Mouse (Mus musculus): Measurements from ENCODE around the gene B230219D22Rik. TPM values are rescaled to one million over a fixed set of nuclear protein-coding genes. Genes with fewer than 3 reads are reported as not detected.

The B230219D22Rik gene
- polyA plus RNA-seq, 1 experiment, result 15.8 TPM

DNA sequence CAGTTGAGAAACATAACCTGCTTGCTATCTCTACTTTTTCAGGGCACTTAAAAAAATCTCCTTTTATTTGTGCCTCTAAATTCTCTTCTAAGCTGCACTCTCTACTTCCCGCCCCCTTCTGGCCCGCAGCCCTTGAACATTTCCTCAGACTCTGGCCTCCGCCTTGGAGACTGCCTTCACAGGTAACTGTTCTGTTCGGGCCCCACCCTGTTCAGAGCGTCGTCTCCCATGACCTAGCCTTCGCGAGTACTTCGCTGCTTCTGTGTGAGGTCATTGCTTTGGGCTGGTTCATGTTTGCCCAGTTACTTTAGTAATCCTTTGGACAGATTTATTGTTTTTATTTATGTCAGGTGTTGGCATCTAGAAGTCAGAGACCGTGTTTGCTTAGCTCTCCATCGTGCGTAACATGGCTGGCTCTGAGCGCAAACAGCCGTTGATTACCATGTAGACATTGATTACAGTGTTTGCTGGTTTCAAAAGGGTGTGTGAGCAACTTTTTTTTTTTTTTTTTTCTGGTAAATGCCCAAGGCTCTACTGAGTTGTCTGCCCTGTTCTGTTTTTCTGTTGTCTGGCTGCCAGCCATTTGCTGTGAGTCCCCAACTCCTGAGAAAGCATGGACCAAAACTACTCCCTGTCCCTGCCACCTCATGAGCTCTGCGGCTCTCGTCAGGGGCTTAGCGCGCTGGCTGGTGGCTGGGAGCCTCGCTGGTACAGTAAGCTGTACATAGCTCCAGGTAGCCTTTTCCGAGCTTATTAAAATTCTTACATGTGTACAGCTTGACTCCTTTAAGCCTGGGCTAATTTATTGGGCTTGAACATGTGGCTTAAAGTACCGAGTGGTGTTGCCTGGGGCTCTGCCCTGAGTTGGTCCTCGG, 40.9 kb downstream of the B230219D22Rik start:
- H3K4me3 ChIP-seq (ENCODE audit: insufficient read depth, poor library complexity, severe bottlenecking), result no peak overlapping the region
- H3K79me2 ChIP-seq (ENCODE audit: control insufficient read depth, insufficient read depth), result no peaks in the 10 kb centered on the region
- no peaks in the 10 kb centered on the region for H3K79me3 ChIP-seq (ENCODE audit: low read depth)
- H3K36me3 ChIP-seq (ENCODE audit: control insufficient read depth, insufficient read depth), result no peaks in the 10 kb centered on the region
- no peak overlapping the region for H3ac ChIP-seq (ENCODE audit: control insufficient read depth, insufficient read length, low read depth)
- H3K27me3 ChIP-seq (ENCODE audit: control insufficient read depth, insufficient read depth, insufficient read length), result no peaks in the 10 kb centered on the region
- no peak for TF ChIP-seq MYOG (IDR thresholded peaks at IDR 0.05; ENCODE audit: control insufficient read depth, extremely low read depth, insufficient read length)
- no peak for TF ChIP-seq CTCF (IDR thresholded peaks at IDR 0.05; ENCODE audit: control insufficient read depth, insufficient read depth, insufficient read length)
- no peak for TF ChIP-seq MAX (IDR thresholded peaks at IDR 0.05)
- no peak for TF ChIP-seq USF1 (IDR thresholded peaks at IDR 0.05; ENCODE audit: low read depth)
- TF ChIP-seq CEBPB (IDR thresholded peaks at IDR 0.05; ENCODE audit: low read depth), result no peak
- TF ChIP-seq MYOD1 (IDR thresholded peaks at IDR 0.05; ENCODE audit: control insufficient read depth, insufficient read length, low read depth), result no peak
- no peak for TF ChIP-seq FOSL1 (IDR thresholded peaks at IDR 0.05; ENCODE audit: insufficient read depth, low read length, poor library complexity, severe bottlenecking)

DNA sequence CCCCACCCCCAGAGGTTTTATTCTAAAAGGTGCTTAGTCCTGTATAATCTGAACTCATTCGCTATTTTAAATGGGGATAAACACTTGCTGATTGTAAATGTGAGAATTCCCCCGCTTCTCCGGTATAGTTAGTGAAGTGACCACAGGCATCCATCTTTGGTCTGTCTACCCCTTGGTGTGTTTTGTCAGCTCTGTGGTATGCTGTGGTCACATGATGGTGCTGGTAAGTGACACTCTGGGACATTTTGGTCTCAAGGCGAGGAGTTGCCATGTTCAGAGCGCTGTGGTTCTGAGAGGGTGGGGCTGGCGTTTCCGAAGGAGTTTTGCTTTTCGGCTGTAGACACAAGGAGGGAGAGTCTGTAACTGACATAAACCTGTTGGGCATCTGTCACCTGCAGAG, 45.0 kb downstream of the B230219D22Rik start:
- Histone ChIP-seq H3K4me3 (ENCODE audit: insufficient read depth, poor library complexity, severe bottlenecking) (no peak overlapping the region), H3K79me3 (ENCODE audit: low read depth) (no peaks in the 10 kb centered on the region), H3K27me3 (ENCODE audit: control insufficient read depth, insufficient read depth, insufficient read length) (no peaks in the 10 kb centered on the region), H3K36me3 (ENCODE audit: control insufficient read depth, insufficient read depth) (no peaks in the 10 kb centered on the region), H3K79me2 (ENCODE audit: control insufficient read depth, insufficient read depth) (no peaks in the 10 kb centered on the region), H3ac (ENCODE audit: control insufficient read depth, insufficient read length, low read depth) (no peak overlapping the region)
- TF ChIP-seq CEBPB (IDR thresholded peaks at IDR 0.05; ENCODE audit: low read depth), result no peak
- peak; percentile 71 for TF ChIP-seq USF1 (IDR thresholded peaks at IDR 0.05; ENCODE audit: low read depth)

DNA sequence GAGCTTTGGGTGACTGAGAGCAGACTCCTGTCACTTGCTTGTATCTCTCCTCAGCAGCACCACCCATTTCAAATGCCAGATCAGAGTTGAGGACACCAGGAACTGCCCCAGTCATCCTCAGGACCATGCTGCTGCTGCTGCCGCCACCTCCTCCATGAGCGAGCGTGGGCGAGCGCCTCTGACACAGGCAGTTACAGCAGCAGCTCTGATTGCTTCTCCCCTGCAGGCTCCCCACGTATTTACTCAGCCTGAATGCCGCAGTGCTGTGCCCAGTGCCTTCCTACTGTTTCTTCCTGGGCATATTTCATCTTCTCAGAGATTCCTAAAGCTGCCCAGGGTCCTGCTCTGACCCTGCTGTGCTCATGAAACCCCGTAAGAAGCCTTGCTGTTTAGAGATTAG, 49.4 kb downstream of the B230219D22Rik start:
- H3K27me3 ChIP-seq (ENCODE audit: control insufficient read depth, insufficient read depth, insufficient read length), result no peaks in the 10 kb centered on the region
- no peak overlapping the region for H3K4me3 ChIP-seq (ENCODE audit: insufficient read depth, poor library complexity, severe bottlenecking)
- TF ChIP-seq USF1 (IDR thresholded peaks at IDR 0.05; ENCODE audit: low read depth), result no peak
- TF ChIP-seq FOSL1 (IDR thresholded peaks at IDR 0.05; ENCODE audit: insufficient read depth, low read length, poor library complexity, severe bottlenecking), result no peak
- TF ChIP-seq CTCF (IDR thresholded peaks at IDR 0.05; ENCODE audit: control insufficient read depth, insufficient read depth, insufficient read length), result no peak
- no peak for TF ChIP-seq MYOD1 (IDR thresholded peaks at IDR 0.05; ENCODE audit: control insufficient read depth, insufficient read length, low read depth)
- TF ChIP-seq MAX (IDR thresholded peaks at IDR 0.05), result no peak
- TF ChIP-seq CEBPB (IDR thresholded peaks at IDR 0.05; ENCODE audit: low read depth), result no peak
- TF ChIP-seq MYOG (IDR thresholded peaks at IDR 0.05; ENCODE audit: control insufficient read depth, extremely low read depth, insufficient read length), result no peak
- H3K79me2 ChIP-seq (ENCODE audit: control insufficient read depth, insufficient read depth), result no peaks in the 10 kb centered on the region
- H3K79me3 ChIP-seq (ENCODE audit: low read depth), result no peaks in the 10 kb centered on the region
- no peaks in the 10 kb centered on the region for H3K36me3 ChIP-seq (ENCODE audit: control insufficient read depth, insufficient read depth)
- H3ac ChIP-seq (ENCODE audit: control insufficient read depth, insufficient read length, low read depth), result no peak overlapping the region

Other genes starting within 250 kb of the B230219D22Rik start
- gene Grk6, start 248.1 kb upstream of the B230219D22Rik start, polyA plus RNA-seq (2012; fragmentation: generic; extraction: Trizol), result 81.9 TPM
- gene Prr7, start 228.9 kb upstream of the B230219D22Rik start, polyA plus RNA-seq (2012; fragmentation: generic; extraction: Trizol), result 10.8 TPM
- 87.7 TPM for gene Dbn1, start 205.0 kb upstream of the B230219D22Rik start, polyA plus RNA-seq (2012; fragmentation: generic; extraction: Trizol)
- gene Pdlim7, start 179.4 kb upstream of the B230219D22Rik start, polyA plus RNA-seq (2012; fragmentation: generic; extraction: Trizol), result 344 TPM
- 0.83 TPM for gene Dok3, start 163.8 kb upstream of the B230219D22Rik start, polyA plus RNA-seq (2012; fragmentation: generic; extraction: Trizol)
- gene Ddx41, start 156.5 kb upstream of the B230219D22Rik start, polyA plus RNA-seq (2012; fragmentation: generic; extraction: Trizol), result 65.4 TPM
- 15.9 TPM for gene Fam193b, start 122.0 kb upstream of the B230219D22Rik start, polyA plus RNA-seq (2012; fragmentation: generic; extraction: Trizol)
- gene Tmed9, start 119.4 kb upstream of the B230219D22Rik start, polyA plus RNA-seq (2012; fragmentation: generic; extraction: Trizol), result 191 TPM
- 16.1 TPM for gene B4galt7, start 93.2 kb upstream of the B230219D22Rik start, polyA plus RNA-seq (2012; fragmentation: generic; extraction: Trizol)
- gene Caml, start 70.1 kb upstream of the B230219D22Rik start, polyA plus RNA-seq (2012; fragmentation: generic; extraction: Trizol), result 32.1 TPM
- gene Ddx46, start 58.1 kb upstream of the B230219D22Rik start, polyA plus RNA-seq (2012; fragmentation: generic; extraction: Trizol), result 15.2 TPM
- 34.8 TPM for gene Txndc15, start 21.5 kb downstream of the B230219D22Rik start, polyA plus RNA-seq (2012; fragmentation: generic; extraction: Trizol)
- 41.0 TPM for gene Pcbd2, start 34.2 kb downstream of the B230219D22Rik start, polyA plus RNA-seq (2012; fragmentation: generic; extraction: Trizol)
- gene Catsper3, start 91.4 kb downstream of the B230219D22Rik start, polyA plus RNA-seq (2012; fragmentation: generic; extraction: Trizol), result 0.05 TPM
- gene Pitx1, start 143.1 kb downstream of the B230219D22Rik start, polyA plus RNA-seq (2012; fragmentation: generic; extraction: Trizol), result not detected